Mouse (Mus musculus) adrenal gland, adult 8-10 months (tissue): Measurements from ENCODE around the gene Det1. TPM values are rescaled to one million over a fixed set of nuclear protein-coding genes. Genes with fewer than 3 reads are reported as not detected.

Experiments used
- DNase-seq: peaks from one replicate; pipeline ENCODE4 v3.0.0; 2022
- microRNA-seq, 2 experiments: library from miRNA; unstranded; fragments of <30 nt; microRNA quantifications; one replicate each; pipeline ENCODE4 v1.2.0; 2022
- total RNA-seq, 4 experiments: library from RNA; stranded (reverse); gene quantifications; 2 replicates each; pipeline ENCODE4 v1.2.4; 2022

The Det1 gene
- total RNA-seq, 4 experiments from 2014 or later: 13.8 to 20.3 (median 14.8) TPM

GRCm38 (mm10) chr7:78782639-78783581, 64.2 kb downstream of the Det1 start, which contains the start of the genes Mrps11 and Mrpl46:
Mrps11 (plus strand) TSS chr7:78783119.
Mrpl46 (minus strand) TSS chr7:78783531.
- peak; percentile 78 for DNase-seq

- no peak for DNase-seq
Measured at GRCm38 (mm10) chr7:78778741-78779140, 68.3 kb downstream of the Det1 start.

Small RNAs within 50 kb of the gene (microRNA-seq; reads per million reads assigned to microRNA genes)
- 62.8 to 134 reads per million in 2 experiments for gene Mir7-2

Other genes starting within 250 kb of the Det1 start
- gene Ntrk3, start 109.3 kb downstream of the Det1 start, total RNA-seq: 10 to 100 TPM; 19.0 to 28.6 (median 26.5) TPM
- gene Mrps11, start 64.1 kb downstream of the Det1 start, total RNA-seq: 100 to 1,000 TPM in 3 of 4 experiments, 10 to 100 TPM in 1; 97.6 to 162 (median 127) TPM
- 10 to 100 TPM; 38.2 to 48.8 (median 42.7) TPM for gene Mrpl46, start 63.7 kb downstream of the Det1 start, total RNA-seq
- gene Aen, start 48.6 kb upstream of the Det1 start, total RNA-seq: 10 to 100 TPM; 45.0 to 51.0 (median 50.0) TPM
- gene Isg20, start 66.2 kb upstream of the Det1 start, total RNA-seq: 10 to 100 TPM in 1 of 4 experiments, 1 to 10 TPM in 3; 5.0 to 10.9 (median 7.5) TPM
- 100 to 1,000 TPM in 1 of 4 experiments, 10 to 100 TPM in 1, 1 to 10 TPM in 2; 2.1 to 110 (median 45.0) TPM for gene Acan, start 206.2 kb upstream of the Det1 start, total RNA-seq